Mouse (Mus musculus) kidney, adult 2 months (tissue): ENCODE data around the gene Fut9.

Experiments
- CTCF ChIP-seq: fragments of 200-500 bp; conservative IDR thresholded peaks from 2 replicates; pipeline ENCODE4 v1.5.1; 2011; ENCODE audit warnings: low read depth, mild to moderate bottlenecking, control low read depth, low read length, moderate library complexity, mixed read lengths; ENCODE audit not compliant: insufficient read depth, insufficient read length
- POLR2A ChIP-seq: fragments of 200-500 bp; IDR thresholded peaks from one replicate; pipeline ENCODE4 v1.6.1; 2011; ENCODE audit warnings: low read depth, low read length, control low read depth

- TF ChIP-seq CTCF (no peak), POLR2A (no peak)
These were observed 171.9 kb downstream of the Fut9 start for GRCm38 (mm10) chr4:25628113-25628512.
